Mouse (Mus musculus): Measurements from ENCODE around the gene Pin4.
"Not testable (repeated sequence)": the region's sequence is repeated elsewhere in the genome, so short reads cannot be mapped to it uniquely, and the experiment has no call there.

Pin4 gene

DNA sequence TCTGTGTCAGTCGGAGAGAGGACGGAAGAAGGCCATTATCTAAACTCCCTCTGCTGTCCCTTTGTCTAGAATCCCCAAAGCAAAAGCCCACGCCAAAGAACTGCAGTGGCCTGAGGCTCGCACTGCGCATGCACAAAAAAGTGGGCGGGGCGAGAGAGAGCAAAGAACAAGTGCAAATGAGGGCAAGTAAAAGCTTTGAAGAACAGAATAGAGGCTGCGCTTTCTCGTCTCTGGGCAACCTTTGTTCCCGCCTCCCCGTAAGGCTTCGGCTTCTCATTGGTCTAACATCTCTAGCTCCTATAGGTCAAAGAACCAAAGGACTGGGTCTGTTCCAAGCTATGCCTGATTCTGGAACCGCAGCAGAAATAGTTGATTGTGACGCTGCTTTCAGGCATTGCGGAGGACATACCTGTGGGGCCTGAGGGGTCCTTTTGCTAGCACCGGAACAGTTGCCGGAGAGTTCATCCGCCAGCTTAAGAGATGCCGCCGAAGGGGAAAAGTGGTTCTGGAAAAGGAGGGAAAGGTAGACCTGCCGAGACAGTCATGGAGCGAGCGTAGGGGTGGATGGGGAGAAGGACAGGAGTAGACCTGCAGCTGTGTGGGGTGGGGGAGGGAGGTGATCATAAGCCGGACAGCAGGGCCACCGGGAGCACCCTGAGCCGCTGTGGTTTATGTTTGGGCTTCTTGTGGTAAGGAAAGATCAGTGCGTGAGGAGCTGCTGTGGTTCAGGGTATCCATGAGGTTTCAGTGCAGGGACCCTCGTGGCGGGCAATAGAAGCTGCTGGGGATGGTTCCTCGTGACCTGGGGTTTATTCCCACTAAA is at the start of gene Pin4:
Pin4 (plus strand) TSS at position 406 of the 823 bp plus-strand sequence.
- peak; percentile 96 for DNase-seq (ENCODE audit: low read depth, low spot score)

DNA sequence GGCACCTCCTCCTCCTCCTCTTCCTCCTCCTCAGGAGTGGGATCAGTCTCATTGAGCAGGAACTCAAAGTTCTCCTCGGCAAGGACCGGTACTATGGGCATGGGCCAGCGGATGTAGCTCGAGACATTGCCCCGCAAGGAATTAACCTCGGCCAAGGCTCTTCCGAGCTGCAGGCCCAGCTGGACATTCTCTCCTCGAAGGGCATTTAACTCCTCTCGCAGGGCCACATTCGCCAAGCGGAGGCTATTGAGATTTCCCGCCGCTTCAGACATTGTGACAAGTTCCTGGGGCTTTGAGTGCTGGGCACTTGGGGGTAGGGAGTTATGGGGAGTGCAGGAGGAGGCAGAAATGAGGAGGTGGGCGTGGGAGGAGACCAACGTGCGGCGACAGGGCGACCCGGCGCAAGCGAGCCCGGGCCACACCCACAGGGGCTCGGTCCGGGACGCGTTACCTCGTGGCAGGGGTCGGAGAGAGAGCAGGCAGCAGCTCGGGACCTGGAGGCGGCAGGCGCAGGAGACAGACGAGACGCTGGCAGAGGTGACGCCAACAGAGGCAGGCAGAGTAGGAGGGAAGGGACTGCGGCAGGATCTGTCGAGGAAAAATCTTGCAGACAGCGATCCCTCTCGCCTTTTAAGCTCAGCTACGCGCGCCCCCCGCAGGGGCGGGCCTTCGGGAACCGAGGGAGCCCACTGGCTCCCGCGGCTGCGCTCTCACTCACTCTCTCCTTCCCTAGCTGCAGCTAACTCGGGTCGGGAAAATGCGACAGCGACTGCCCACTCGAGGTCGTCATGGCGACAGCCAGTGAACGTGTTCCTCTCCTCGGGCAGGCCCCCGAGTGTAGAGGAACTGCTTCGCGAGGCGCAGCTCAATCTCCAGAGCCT is 48.4 kb upstream of the Pin4 start, which contains the start of gene Rtl5:
Rtl5 (minus strand) TSS at position 714 of the 881 bp plus-strand sequence.
- DNase-seq (ENCODE audit: low read depth, low spot score), result peak; percentile 79

- DNase-seq (ENCODE audit: low read depth, low spot score), result no peak
Observed at GRCm38 (mm10) chrX:102071517-102071916, 47.7 kb upstream of the Pin4 start.

DNA sequence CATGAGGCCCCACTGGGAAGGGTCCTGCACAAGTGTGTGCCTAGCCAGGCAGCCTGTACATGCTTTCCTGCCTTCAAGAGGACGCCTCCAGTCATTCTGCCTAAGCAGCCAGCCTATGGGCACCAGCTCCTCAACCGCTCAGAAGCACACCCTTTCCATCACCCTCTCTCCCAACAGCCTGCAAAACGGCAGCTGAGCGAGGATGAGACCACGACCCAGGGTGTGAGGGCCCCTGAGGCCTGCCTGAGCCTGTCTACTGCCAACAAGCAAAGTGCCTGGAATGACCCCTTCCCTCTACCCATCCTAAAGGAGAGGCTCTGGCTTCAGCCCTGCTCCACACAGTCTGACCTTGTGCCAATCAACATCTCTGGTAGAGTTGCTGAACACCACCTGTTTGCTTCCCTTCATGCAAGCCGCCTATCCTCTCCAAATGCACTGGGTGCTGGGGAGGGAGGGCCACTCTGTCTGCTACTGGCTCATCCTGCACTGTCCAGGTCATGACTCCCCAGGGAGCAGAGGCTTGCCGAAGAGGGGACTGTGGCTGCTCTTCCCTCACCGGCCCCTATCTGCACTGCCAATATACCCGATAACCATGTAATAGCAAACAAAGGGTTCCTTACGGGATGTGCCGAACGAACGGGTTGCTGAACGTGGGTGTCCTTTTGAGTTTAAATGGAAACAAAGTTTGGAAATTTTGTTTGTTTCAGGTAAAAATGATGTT is 45.5 kb upstream of the Pin4 start:
- no peak for DNase-seq (ENCODE audit: low read depth, low spot score)

GRCm38 (mm10) chrX:102074435-102074834 is 44.8 kb upstream of the Pin4 start:
- DNase-seq (ENCODE audit: low read depth, low spot score), result no peak

DNA sequence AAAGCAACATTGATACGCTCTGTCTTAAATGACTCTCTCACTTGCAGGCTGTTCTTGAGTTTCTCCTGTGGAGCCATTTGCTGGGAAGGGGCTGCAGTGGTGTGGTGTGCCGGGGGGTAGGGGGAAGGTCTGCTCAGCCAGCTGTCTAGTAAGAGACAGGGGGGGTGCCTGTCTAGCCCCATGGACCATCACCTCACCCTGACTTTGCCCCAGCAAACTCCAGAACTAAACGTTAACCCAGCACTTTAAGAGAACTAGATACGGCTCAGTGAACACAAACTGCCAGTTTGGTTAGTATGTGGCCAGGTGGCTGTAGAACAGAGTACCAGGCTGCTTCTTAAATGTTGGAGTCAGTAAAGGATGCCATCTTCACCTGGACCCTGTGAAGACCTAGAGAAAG is 44.1 kb upstream of the Pin4 start:
- no peak for DNase-seq (ENCODE audit: low read depth, low spot score)

- no peak for DNase-seq (ENCODE audit: low read depth, low spot score)
Observed at GRCm38 (mm10) chrX:102076886-102077765, 42.1 kb upstream of the Pin4 start.

- no peak for DNase-seq (ENCODE audit: low read depth, low spot score)
Observed at GRCm38 (mm10) chrX:102081076-102081475, 38.2 kb upstream of the Pin4 start.

DNA sequence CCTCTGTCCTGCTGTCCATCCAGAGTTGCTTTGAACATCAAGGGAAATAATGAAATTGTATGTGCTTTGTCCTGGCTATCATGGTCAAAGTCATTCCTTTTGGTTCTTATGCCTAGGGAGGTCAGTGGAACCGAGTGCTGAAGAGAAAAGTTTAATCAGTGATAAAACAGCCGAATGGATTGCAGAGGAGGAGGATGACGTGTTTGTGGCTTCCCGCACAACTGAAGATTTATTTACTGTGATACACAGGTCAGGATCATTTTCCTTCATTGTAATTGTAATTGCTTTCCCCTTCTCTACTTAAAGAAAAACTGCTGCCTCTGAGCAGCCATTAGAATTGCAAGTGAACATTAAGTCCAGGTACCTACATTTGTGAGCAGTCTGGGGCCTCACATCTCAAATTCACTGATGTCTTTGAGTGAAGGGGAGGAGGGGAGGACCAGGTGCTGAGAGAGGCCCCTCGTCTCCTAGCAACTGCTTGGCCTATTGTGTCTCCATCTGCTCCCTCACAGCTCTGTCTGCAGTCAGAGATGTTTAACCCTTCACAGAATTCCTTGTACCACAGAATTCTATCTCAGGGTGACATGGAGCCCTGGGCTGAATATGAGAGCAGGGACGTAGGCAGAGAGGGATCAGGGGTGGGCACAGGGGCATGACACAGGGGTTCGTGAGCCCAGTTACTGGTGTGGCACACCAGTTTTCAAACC is 37.5 kb upstream of the Pin4 start:
- DNase-seq (ENCODE audit: low read depth, low spot score), result peak; percentile 62

DNA sequence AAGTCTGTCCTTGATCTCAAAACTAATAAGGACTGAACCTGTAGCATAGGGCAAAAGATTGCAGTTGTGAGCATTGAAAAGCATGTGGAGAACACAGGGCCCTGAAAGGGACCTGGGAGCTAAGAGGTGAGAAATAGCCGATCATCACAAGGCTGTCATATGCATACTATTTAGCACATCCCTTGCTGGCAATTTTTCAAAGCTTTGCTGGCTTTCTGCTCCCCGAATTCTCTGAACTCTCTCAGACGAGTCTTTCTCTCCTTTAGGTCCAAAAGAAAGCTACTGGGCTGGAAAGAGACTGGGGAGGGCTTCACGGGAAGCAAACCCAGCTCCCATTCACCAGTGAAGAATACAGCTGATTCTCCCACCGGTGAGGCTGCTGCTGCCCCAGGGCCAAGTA is 36.9 kb upstream of the Pin4 start:
- no peak for DNase-seq (ENCODE audit: low read depth, low spot score)

GRCm38 (mm10) chrX:102085798-102086443 is 33.3 kb upstream of the Pin4 start:
- no peak for DNase-seq (ENCODE audit: low read depth, low spot score)

DNA sequence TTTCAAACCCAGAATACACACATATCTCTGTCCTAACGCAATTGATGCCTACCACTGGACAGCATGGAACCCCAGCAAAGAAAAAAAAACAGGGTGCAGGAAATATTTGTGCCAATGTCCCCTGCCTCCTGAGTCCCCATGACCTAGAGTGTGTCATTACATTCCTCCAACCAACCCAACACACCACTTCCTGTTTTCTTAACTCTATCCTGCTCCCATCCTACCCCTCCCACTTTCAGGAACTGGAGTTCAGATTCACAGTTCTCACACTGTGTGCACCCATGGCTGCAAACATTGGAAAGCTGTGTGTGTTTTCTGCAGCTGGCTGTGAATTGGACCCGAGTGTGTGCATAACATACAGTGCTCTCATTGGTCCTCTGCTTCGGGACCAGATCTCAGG is 28.6 kb upstream of the Pin4 start:
- no peak for DNase-seq (ENCODE audit: low read depth, low spot score)

DNA sequence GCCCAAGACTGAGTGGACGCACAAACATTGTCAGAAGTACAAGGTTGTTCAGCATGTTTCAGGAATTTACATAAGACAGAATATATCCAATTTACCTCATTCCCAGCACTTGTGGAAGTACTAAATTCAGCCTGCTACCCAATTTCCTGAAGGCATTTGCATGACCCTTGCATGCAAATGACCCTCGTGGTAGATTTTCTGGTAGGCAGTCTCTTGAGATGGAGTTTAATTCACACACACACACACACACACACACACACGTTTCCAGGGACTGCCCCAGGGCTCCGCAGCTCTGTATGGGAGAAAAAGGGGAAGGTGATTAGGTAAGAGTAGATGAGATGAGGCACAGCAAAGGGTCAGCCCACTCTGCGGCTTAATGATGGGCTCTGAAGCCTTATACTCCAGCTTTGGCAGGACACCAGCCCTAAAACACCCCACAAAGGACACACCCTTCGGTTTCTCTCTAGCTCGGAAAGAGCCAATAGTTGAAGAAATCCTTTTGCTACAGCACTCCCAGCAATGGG is 24.8 kb upstream of the Pin4 start:
- DNase-seq (ENCODE audit: low read depth, low spot score), result no peak

DNA sequence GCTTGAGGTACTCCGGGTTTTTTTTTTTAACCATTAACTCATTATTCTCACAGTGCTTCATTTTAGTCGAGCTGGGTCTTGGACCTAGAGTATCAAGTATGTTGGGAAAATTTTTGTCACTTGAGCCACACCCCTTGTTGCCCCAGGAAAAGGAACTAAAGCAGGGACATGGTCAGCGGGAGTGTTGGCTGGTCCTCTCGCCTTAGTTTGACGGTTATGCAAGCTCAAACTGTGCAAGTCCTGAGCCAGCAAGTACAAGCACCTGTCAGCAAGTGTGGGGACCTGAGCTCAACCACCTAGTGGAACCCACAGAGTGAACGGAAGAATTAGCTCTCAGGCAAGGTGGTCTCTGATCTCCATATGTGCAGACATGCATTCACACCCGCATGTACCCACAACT is 17.4 kb upstream of the Pin4 start:
- DNase-seq (ENCODE audit: low read depth, low spot score), result no peak

DNA sequence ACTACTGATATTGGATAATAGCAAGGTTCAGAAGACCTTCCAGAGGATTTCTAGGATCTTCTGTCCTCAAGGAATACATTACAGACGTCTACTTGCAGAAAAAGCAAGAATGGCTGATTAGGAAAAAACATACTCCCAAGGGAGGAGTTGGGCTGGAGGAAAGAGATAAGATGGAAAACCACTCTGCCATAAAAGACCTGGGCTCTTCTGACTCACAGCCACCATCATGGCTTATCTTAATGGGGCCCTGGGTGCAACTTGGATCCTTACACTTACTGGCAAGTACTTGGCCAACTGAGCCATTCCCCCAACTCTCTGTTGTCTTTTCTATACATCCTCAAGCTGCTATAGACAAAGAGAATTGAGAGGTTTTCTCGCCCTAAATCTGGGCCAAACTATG is 15.4 kb upstream of the Pin4 start:
- DNase-seq (ENCODE audit: low read depth, low spot score), result not testable (repeated sequence)

- not testable (repeated sequence) for DNase-seq (ENCODE audit: low read depth, low spot score)
Observed at GRCm38 (mm10) chrX:102109349-102109748, 9.9 kb upstream of the Pin4 start.

GRCm38 (mm10) chrX:102115676-102116075 is 3.6 kb upstream of the Pin4 start:
- DNase-seq (ENCODE audit: low read depth, low spot score), result no peak

GRCm38 (mm10) chrX:102121321-102121720 is 2.1 kb downstream of the Pin4 start:
- no peak for DNase-seq (ENCODE audit: low read depth, low spot score)

GRCm38 (mm10) chrX:102141157-102141556 is 21.9 kb downstream of the Pin4 start:
- no peak for DNase-seq (ENCODE audit: low read depth, low spot score)
